Mouse (Mus musculus) kidney, adult 11 months (tissue): ENCODE data around the gene Defb21.

ENCODE experiments used
- DNase-seq: peaks from one replicate; pipeline ENCODE4 v3.0.0; 2022

Gene Defb21

DNA sequence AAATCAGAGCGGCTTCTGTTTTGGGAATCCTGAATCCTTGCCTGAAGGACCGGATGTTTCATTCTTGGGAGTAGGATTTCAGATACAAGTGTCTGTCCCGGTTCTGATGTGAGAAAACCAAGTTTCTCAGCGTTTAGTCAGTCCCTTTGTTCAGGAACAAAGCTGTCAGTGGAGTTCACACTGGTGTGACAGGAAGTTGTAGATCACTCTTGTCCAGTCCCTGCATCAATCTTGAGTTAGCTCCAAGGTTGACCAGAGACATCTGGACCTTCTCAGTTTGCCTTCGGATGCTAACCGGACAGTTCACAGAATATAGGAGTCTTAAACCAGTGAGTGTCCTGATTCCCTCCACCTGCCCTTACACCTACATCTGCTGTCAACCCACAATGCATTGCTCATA is 35.2 kb downstream of the Defb21 start:
- no peak for DNase-seq

- no peak for DNase-seq
Observed at GRCm38 (mm10) chr2:152608719-152609118, 36.2 kb downstream of the Defb21 start.

DNA sequence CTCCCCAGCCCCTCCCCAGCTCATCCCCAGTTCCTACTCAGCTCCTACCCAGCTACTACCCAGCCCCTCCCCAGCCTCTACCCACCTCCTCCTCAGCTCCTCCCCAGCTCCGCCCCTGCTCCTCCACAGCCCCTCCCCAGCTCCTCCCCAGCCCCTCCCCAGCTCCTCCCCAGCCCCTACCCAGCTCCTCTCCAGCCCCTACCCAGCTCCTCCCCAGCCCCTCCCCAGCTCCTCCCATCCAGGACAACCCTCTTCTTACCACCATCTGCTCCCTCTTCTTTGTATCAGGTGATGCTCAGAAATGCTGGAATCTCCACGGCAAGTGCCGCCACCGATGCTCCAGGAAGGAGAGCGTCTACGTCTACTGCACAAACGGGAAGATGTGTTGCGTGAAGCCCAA is 39.6 kb downstream of the Defb21 start:
- no peak for DNase-seq

- peak; percentile 39 for DNase-seq
Observed at GRCm38 (mm10) chr2:152615563-152615962, 43.0 kb downstream of the Defb21 start.

DNA sequence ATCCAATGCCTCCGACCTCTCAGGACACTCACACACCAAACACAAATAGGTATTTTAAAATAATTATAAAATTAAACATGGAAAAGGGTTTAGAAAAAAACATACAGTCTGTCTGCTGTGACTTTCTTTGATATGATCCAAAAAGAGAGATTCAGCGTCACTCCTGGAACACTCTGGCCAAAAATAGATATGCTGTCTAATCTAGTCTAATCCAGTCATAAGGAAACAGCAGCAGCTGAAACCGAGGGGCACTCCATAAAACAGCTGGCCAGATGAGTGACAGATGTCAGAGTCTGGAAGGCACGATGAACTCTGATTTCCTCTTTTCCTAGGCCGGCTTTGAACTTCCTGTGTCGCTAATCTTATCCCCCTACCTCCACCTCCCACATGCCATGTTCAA is 43.9 kb downstream of the Defb21 start:
- no peak for DNase-seq

GRCm38 (mm10) chr2:152617374-152617773 is 44.8 kb downstream of the Defb21 start:
- no peak for DNase-seq

GRCm38 (mm10) chr2:152620367-152621134 is 48.0 kb downstream of the Defb21 start:
- DNase-seq: no peak

DNA sequence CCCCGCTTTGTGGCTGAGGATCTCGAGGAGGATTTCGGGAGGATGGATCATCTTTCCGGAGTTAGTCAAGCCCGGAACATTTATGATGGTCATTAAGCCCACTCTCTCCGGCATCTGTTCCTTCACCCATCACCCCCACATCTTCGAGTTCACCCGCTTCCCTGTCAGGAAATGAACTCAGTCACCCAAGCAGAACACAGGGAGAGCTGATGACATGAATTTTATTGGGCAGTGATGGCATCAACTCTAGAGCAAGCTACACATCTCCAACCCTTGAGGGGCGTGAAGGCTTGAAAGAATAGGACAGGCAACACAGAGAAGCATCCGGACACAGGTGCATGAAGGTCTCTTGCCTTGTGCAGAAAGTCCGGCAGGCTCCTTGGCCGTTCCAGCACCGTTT is 49.6 kb downstream of the Defb21 start:
- DNase-seq: no peak

GRCm38 (mm10) chr2:152622953-152623352 is 50.4 kb downstream of the Defb21 start, which contains the start of gene Defb25:
TSS of gene Defb25 (minus strand) at chr2:152623053.
- DNase-seq: no peak
